Mouse (Mus musculus) naive thymus-derived CD4-positive, alpha-beta T cell, adult 5 months (primary cell): ENCODE data around the gene Gm5538. TPM values are rescaled to one million over a fixed set of nuclear protein-coding genes. Genes with fewer than 3 reads are reported as not detected.

Source experiments
- polyA plus RNA-seq: library from polyadenylated mRNA; unstranded; fragments of 100-300 nt; shearing (Covaris generic); gene quantifications from one replicate; pipeline ENCODE4 v1.2.1, GENCODE M21; 2017

Gene Gm5538
- polyA plus RNA-seq = 1.6 TPM

DNA sequence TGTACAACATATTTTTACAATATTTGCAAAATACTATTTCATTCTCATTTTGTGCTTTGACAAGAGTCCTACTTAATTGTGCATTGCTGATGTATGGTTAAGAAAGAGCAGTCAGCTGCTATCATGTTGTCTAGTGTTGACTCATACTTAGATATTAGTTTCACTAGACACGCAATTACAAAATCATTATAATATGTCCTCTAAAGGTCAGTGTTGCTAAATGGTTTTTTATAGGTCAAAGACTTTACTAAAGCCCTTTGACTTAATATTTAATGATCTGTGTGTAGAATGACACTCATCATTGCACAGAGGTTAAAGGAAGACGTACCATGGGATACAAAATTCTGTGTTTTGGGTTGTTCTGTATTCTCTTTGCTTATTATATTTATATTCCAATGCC, at the start of gene Gm5538:
Gm5538 (plus strand) TSS at position 301 of the 400 bp plus-strand sequence.

Other genes starting within 250 kb of the Gm5538 start
- not detected for gene Gm8298, start 131.3 kb downstream of the Gm5538 start, polyA plus RNA-seq
- gene C130079G13Rik, start 195.4 kb downstream of the Gm5538 start, polyA plus RNA-seq = not detected